ENCODE assay signal across 7 mouse cellular contexts in the genomic region with DNA sequence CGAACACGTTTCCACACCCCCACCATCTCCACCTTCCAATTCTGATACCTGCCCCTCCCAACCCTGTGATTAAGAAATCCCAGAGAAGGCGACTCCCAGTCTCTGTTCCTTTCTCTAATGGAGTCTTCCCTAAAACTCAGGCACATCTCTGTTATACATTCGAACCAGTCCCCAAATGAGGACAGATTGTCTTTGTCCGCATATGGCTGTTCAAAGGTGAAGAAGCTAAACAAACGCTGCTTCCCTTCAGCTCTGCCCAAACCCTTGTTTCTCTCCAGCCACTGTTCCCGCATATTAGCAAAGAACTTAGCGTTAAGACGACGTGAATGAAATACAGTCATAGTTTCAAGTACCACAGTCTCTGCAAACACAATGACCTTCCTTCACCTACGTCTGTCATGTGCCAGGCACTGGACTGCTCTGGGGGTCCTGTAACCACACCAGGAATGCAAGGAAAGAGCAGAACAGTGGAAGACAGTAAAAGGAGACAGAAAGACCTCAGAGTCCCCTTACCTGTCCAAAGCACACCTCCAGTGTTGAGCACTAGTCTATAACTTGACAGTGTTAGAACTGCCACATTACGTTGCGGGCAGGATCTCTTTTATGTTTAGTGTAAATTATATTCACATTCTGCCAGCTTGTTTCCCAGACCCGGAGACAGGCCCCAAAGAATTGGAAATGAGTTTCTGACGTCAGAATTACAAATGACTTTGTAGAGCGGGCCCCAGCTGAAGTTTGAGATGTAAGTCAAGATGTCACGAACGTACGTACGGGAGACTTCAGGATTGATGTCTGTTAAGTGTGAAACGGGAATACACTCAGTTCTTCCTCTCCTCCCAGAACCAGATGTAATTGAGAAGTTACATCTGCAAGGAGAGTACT. TPM values are rescaled to one million over a fixed set of nuclear protein-coding genes. Genes with fewer than 3 reads are reported as not detected.
DNase-seq lines count a peak whose midpoint lies in the region; ATAC-seq lines count a peak whose summit lies in the region.

TSS of gene Vangl2 (minus strand) at position 51 of the 882 bp plus-strand sequence.

- peak within 1 kb of the TSS; percentile 87 for H3K4me3 ChIP-seq in lung, embryonic 15.5 days
- peak within 1 kb of the TSS; percentile 92 for H3K4me3 ChIP-seq in forebrain, embryonic 12.5 days (replicated peaks)
- peak within 1 kb of the TSS; percentile 94 for H3K4me3 ChIP-seq in neural tube, embryonic 15.5 days (replicated peaks)

- no peaks in the 10 kb centered on the region for H3K27me3 ChIP-seq in lung, embryonic 15.5 days
- H3K27me3 ChIP-seq in forebrain, embryonic 12.5 days: no peaks in the 10 kb centered on the region
- no peaks in the 10 kb centered on the region for H3K27me3 ChIP-seq in neural tube, embryonic 15.5 days (replicated peaks)

- H3K27ac ChIP-seq in lung, embryonic 15.5 days: peak within 1 kb of the TSS; percentile 87
- peak within 1 kb of the TSS; percentile 98 for H3K27ac ChIP-seq in forebrain, embryonic 12.5 days
- H3K27ac ChIP-seq in neural tube, embryonic 15.5 days (replicated peaks): peak within 1 kb of the TSS; percentile 98

- intact Hi-C loops in left cerebral cortex, postnatal 10 days (cut with DNase I): no loop called here

- peaks cover 27% of the 10 kb centered on the region for H3K4me1 ChIP-seq in lung, embryonic 15.5 days
- peaks cover 44% of the 10 kb centered on the region for H3K4me1 ChIP-seq in forebrain, embryonic 12.5 days
- peaks cover 39% of the 10 kb centered on the region for H3K4me1 ChIP-seq in neural tube, embryonic 15.5 days

- H3K36me3 ChIP-seq in lung, embryonic 15.5 days: no peaks in the 10 kb centered on the region
- 0 out of 2 replicates have a peak, but pooled peaks cover 6% of the 10 kb centered on the region for H3K36me3 ChIP-seq in forebrain, embryonic 12.5 days (replicated peaks)
- H3K36me3 ChIP-seq in neural tube, embryonic 15.5 days: no peaks in the 10 kb centered on the region

- H3K9me3 ChIP-seq in lung, embryonic 15.5 days: no peaks in the 10 kb centered on the region
- no peaks in the 10 kb centered on the region for H3K9me3 ChIP-seq in forebrain, embryonic 12.5 days
- H3K9me3 ChIP-seq in neural tube, embryonic 15.5 days (replicated peaks): no peaks in the 10 kb centered on the region

- DNase-seq in lung, postnatal 25 days (ENCODE audit: low spot score): no peak
- no peak for DNase-seq in left cerebral cortex, postnatal 10 days (ENCODE audit: extremely low spot score in 1 of 2, low spot score in 2 of 2)
- no peak for DNase-seq in embryo, embryonic 11 days
- no peak for DNase-seq in spleen, postnatal 10 days (ENCODE audit: low spot score in 2 of 2)

- peak within 1 kb of the TSS; percentile 88 for H3K9ac ChIP-seq in lung, embryonic 15.5 days
- H3K9ac ChIP-seq in forebrain, embryonic 12.5 days: peak within 1 kb of the TSS; percentile 51; the same call in 1 of the 2 replicates
- peak within 1 kb of the TSS; percentile 91 for H3K9ac ChIP-seq in neural tube, embryonic 15.5 days (replicated peaks)

- H3K4me2 ChIP-seq in lung, embryonic 15.5 days: peak within 1 kb of the TSS; percentile 70
- peak within 1 kb of the TSS; percentile 97 for H3K4me2 ChIP-seq in forebrain, embryonic 12.5 days
- H3K4me2 ChIP-seq in neural tube, embryonic 15.5 days: peak within 1 kb of the TSS; percentile 89

- WGBS in lung, embryonic 15.5 days: 49% methylated on average over 21 of the region's 21 CpGs
- 29% methylated on average over 21 of the region's 21 CpGs for WGBS in forebrain, embryonic 12.5 days
- WGBS in neural tube, embryonic 15.5 days: 23% methylated on average over 21 of the region's 21 CpGs

- no peak for ATAC-seq in lung, embryonic 15.5 days (ENCODE audit: borderline replicate concordance, extremely low read depth, low FRiP score, low TSS enrichment)
- no peak for ATAC-seq in forebrain, embryonic 12.5 days (ENCODE audit: low FRiP score)
- ATAC-seq in neural tube, embryonic 15.5 days (ENCODE audit: low FRiP score): no peak

RNA-seq across cellular contexts. Expression of gene Vangl2, which starts in this region (rescaled TPM):
- polyA plus RNA-seq in lung, embryonic 15.5 days (2015; fragmentation: Nextera tagmentation; extraction: Ambion mirVana): 11.5 and 14.1 TPM in 2 replicates
- polyA plus RNA-seq in forebrain, embryonic 12.5 days (2016; fragmentation: Nextera tagmentation; extraction: Ambion mirVana): 61.9 and 63.2 TPM in 2 replicates
- total RNA-seq in left cerebral cortex, postnatal 10 days (2021): 10 to 100 TPM; 32.8 to 34.0 TPM
- polyA plus RNA-seq in neural tube, embryonic 15.5 days (2015; fragmentation: Nextera tagmentation; extraction: Ambion mirVana): 37.3 and 40.1 TPM in 2 replicates
